Mouse (Mus musculus) brown adipose tissue, adult 24 weeks (tissue): Measurements from ENCODE around the gene Srgap1. TPM values are rescaled to one million over a fixed set of nuclear protein-coding genes. Genes with fewer than 3 reads are reported as not detected.

Source experiments
- H3K27ac ChIP-seq: fragments of 200-500 bp; replicated peaks from 2 replicates; pipeline ENCODE4 v1.5.1; 2012; ENCODE audit warnings: low read depth, mild to moderate bottlenecking, low read length
- H3K4me1 ChIP-seq: fragments of 200-500 bp; 2 replicates; pipeline ENCODE4 v1.6.1; 2012; ENCODE audit warnings: low read length, mixed read lengths; ENCODE audit not compliant: control insufficient read depth, insufficient read depth, insufficient read length
- H3K4me3 ChIP-seq: fragments of 200-500 bp; 2 replicates; pipeline ENCODE4 v1.5.1; 2012; ENCODE audit warnings: low read depth, mild to moderate bottlenecking, low read length, moderate library complexity; ENCODE audit not compliant: insufficient read depth
- polyA plus RNA-seq: library from polyadenylated mRNA; stranded (reverse); fragments of >200 nt; gene quantifications from 2 replicates; pipeline ENCODE4 v1.2.4, GENCODE M21; 2012; ENCODE audit not compliant: missing spikeins, insufficient read depth, insufficient read length

Srgap1 gene
- polyA plus RNA-seq, 1 experiment: 1.2 TPM

- Histone ChIP-seq H3K4me3 (no peak overlapping the region), H3K27ac (no peak overlapping the region), H3K4me1 (peaks cover 3% of the 10 kb centered on the region; the same call in 1 of the 2 replicates)
Observed at GRCm38 (mm10) chr10:121737256-121737655, 309.9 kb downstream of the Srgap1 start.

DNA sequence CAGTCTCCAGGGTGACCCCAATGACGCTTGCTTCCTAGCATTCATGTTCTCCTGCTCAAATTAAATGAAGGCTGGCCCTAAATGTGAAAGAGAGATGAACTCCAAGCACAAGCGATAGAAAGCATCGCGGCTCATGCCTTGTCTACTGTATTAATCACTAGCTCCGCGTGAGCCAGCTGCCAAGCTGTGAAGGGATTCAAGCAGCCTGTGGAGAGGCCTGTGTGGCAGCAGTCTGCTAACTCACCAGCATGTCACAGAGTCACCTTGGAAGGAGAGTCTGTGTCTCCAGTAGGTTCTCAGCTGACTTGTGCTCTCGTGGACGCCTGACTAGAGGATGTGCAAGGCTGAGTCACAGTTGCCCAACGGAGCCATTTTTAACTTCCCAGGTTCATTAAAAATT, 314.6 kb downstream of the Srgap1 start:
- H3K4me1 ChIP-seq: peaks cover 3% of the 10 kb centered on the region; the same call in 1 of the 2 replicates
- no peak overlapping the region for H3K27ac ChIP-seq
- no peak overlapping the region for H3K4me3 ChIP-seq

GRCm38 (mm10) chr10:121731048-121731725, 315.9 kb downstream of the Srgap1 start:
- Histone ChIP-seq H3K4me3 (no peak overlapping the region), H3K27ac (no peak overlapping the region), H3K4me1 (peaks cover 3% of the 10 kb centered on the region; the same call in 1 of the 2 replicates)

Other genes with a start within 250 kb of the Srgap1 start
- 36.3 and 63.2 TPM in 2 replicates for gene Rxylt1, start 50.1 kb upstream of the Srgap1 start, polyA plus RNA-seq